Mouse (Mus musculus) liver, embryonic 14.5 days (tissue): ENCODE measurements around the gene Gm9964. TPM values are rescaled to one million over a fixed set of nuclear protein-coding genes. Genes with fewer than 3 reads are reported as not detected.

ENCODE experiments used
- ATAC-seq: fragments of 200-750 bp; cut with Nextera tagmentation; 2 replicates; pipeline ENCODE4 v1.8.0; 2017; ENCODE audit warnings: moderate number of reproducible peaks, mild to moderate bottlenecking, moderate library complexity; ENCODE audit not compliant: insufficient read depth
- DNase-seq, 3 experiments: peaks; one replicate each; pipeline ENCODE4 v3.0.0-alpha.2; 2012 to 2013; ENCODE audit warnings: low read depth in 3 of 3, low spot score in 3 of 3
- H3K27ac ChIP-seq: fragments of 300-500 bp; sonication (generic); 2 replicates; pipeline ENCODE4 v1.5.1; 2014; ENCODE audit warnings: moderate library complexity, mild to moderate bottlenecking, control low read depth, inconsistent platforms
- H3K27me3 ChIP-seq: fragments of 300-500 bp; sonication (generic); 2 replicates; pipeline ENCODE4 v1.6.1; 2014; ENCODE audit warnings: mild to moderate bottlenecking, low read length, moderate library complexity; ENCODE audit not compliant: control insufficient read depth, insufficient read depth
- H3K36me3 ChIP-seq: fragments of 300-500 bp; sonication (generic); replicated peaks from 2 replicates; pipeline ENCODE4 v1.6.1; 2014; ENCODE audit warnings: low read depth; ENCODE audit not compliant: control insufficient read depth, insufficient read depth
- H3K4me1 ChIP-seq, 2 experiments: fragments of 200-500 bp in 1 of 2; fragments of 300-500 bp in 1 of 2; sonication (generic) in 1 of 2; replicated peaks; 2 replicates each; pipeline ENCODE4 v1.6.1; 2012 to 2014; ENCODE audit warnings: antibody characterized with exemption in 1 of 2, inconsistent platforms in 1 of 2, low read length in 1 of 2; ENCODE audit not compliant: control insufficient read depth in 2 of 2, insufficient read depth in 2 of 2
- H3K4me2 ChIP-seq: fragments of 300-500 bp; sonication (generic); 2 replicates; pipeline ENCODE4 v1.6.1; 2014; ENCODE audit warnings: low read depth, mild to moderate bottlenecking, control low read depth, moderate library complexity
- H3K4me3 ChIP-seq, 2 experiments: fragments of 200-500 bp in 1 of 2; fragments of 300-500 bp in 1 of 2; sonication (generic) in 1 of 2; 2 replicates each; pipeline ENCODE4 v1.5.1; 2012 to 2014; ENCODE audit warnings: low read depth in 2 of 2, low read length in 2 of 2, mild to moderate bottlenecking in 2 of 2, control low read depth in 1 of 2, inconsistent platforms in 1 of 2, moderate library complexity in 1 of 2; ENCODE audit not compliant: insufficient read depth in 1 of 2
- H3K9ac ChIP-seq: fragments of 300-500 bp; sonication (generic); replicated peaks from 2 replicates; pipeline ENCODE4 v1.6.1; 2014; ENCODE audit warnings: mild to moderate bottlenecking, control low read depth, moderate library complexity
- H3K9me3 ChIP-seq: fragments of 300-500 bp; sonication (generic); 2 replicates; pipeline ENCODE4 v1.6.1; 2016; ENCODE audit warnings: low read length, mixed read lengths; ENCODE audit not compliant: control insufficient read depth
- CTCF ChIP-seq: IDR thresholded peaks from 2 replicates; pipeline ENCODE4 v1.5.1; 2016; ENCODE audit warnings: antibody characterized with exemption, low read depth, control low read depth
- EP300 ChIP-seq: IDR thresholded peaks from 2 replicates; pipeline ENCODE4 v1.6.1; 2016; ENCODE audit warnings: antibody characterized with exemption, low read depth
- WGBS: fragments of 180-500 bp; shearing (Covaris S2); extraction: QIAGEN DNeasy Blood & Tissue Kit; methylation state at CpG from one replicate; pipeline ENCODE4 v1.1.7; 2014; ENCODE audit not compliant: insufficient replicate concordance; 5-methylcytosine and 5-hydroxymethylcytosine counted together
- polyA plus RNA-seq, 2 experiments: library from polyadenylated mRNA; depleted of rRNA in 1 of 2; stranded (reverse) in 1 of 2; unstranded in 1 of 2; fragments of >200 nt; fragmentation: Nextera tagmentation in 1 of 2; extraction: Ambion mirVana in 1 of 2; gene quantifications; 2 replicates each; pipeline versions ENCODE4 v1.2.1 to v1.2.3; 2012 to 2014

Gm9964 gene
- polyA plus RNA-seq, 2 experiments, result not detected

GRCm38 (mm10) chr11:79292130-79292529 lies 4.6 kb downstream of the Gm9964 start:
- DNase-seq, result no peak
- no peak overlapping the region for H3K9ac ChIP-seq
- no peak for ATAC-seq
- H3K4me2 ChIP-seq, result no peak overlapping the region
- H3K36me3 ChIP-seq, result no peaks in the 10 kb centered on the region
- H3K27ac ChIP-seq, result no peak overlapping the region
- TF ChIP-seq EP300 (no peak), CTCF (no peak)
- WGBS, result 57% methylated on average over 3 of the region's 3 CpGs
- no peaks in the 10 kb centered on the region for H3K9me3 ChIP-seq
- peaks cover 2 to 9% of the 10 kb centered on the region in 2 experiments; a peak in 3 of 4 replicates for H3K4me1 ChIP-seq
- H3K27me3 ChIP-seq, result no peaks in the 10 kb centered on the region
- H3K4me3 ChIP-seq, result no peak overlapping the region

- WGBS, result 55% methylated on average over 5 of the region's 5 CpGs
- Histone ChIP-seq H3K27ac (no peak overlapping the region), H3K4me1 (peaks cover 4 to 13% of the 10 kb centered on the region in 2 experiments), H3K4me2 (no peak overlapping the region), H3K27me3 (no peaks in the 10 kb centered on the region), H3K4me3 (no peak overlapping the region), H3K36me3 (no peaks in the 10 kb centered on the region), H3K9me3 (no peaks in the 10 kb centered on the region), H3K9ac (no peak overlapping the region)
- TF ChIP-seq EP300 (no peak), CTCF (no peak)
- no peak for ATAC-seq
- no peak for DNase-seq
Observed at GRCm38 (mm10) chr11:79291651-79292050, 5.1 kb downstream of the Gm9964 start.

GRCm38 (mm10) chr11:79290473-79290872 lies 6.2 kb downstream of the Gm9964 start:
- WGBS, result 39% methylated on average over 2 of the region's 2 CpGs
- ATAC-seq, result no peak
- H3K27me3 ChIP-seq, result no peaks in the 10 kb centered on the region
- no peak for DNase-seq
- H3K27ac ChIP-seq, result no peak overlapping the region
- no peaks in the 10 kb centered on the region for H3K36me3 ChIP-seq
- no peak overlapping the region for H3K9ac ChIP-seq
- no peak overlapping the region for H3K4me3 ChIP-seq
- H3K4me2 ChIP-seq, result no peak overlapping the region
- no peak for TF ChIP-seq EP300
- peak; percentile 66 for TF ChIP-seq CTCF
- no peaks in the 10 kb centered on the region for H3K9me3 ChIP-seq
- peaks cover 12 to 21% of the 10 kb centered on the region in 2 experiments for H3K4me1 ChIP-seq

GRCm38 (mm10) chr11:79288913-79289640 lies 7.6 kb downstream of the Gm9964 start:
- ATAC-seq (no peak), DNase-seq (no peak)
- H3K9me3 ChIP-seq, result no peaks in the 10 kb centered on the region
- H3K4me2 ChIP-seq, result no peak overlapping the region
- peaks cover 12 to 21% of the 10 kb centered on the region in 2 experiments for H3K4me1 ChIP-seq
- H3K9ac ChIP-seq, result no peak overlapping the region
- TF ChIP-seq CTCF (no peak), EP300 (no peak)
- 65% methylated on average over 5 of the region's 5 CpGs for WGBS
- H3K27ac ChIP-seq, result no peak overlapping the region
- H3K4me3 ChIP-seq, result no peak overlapping the region
- H3K27me3 ChIP-seq, result no peaks in the 10 kb centered on the region
- no peaks in the 10 kb centered on the region for H3K36me3 ChIP-seq

GRCm38 (mm10) chr11:79288278-79288843 lies 8.3 kb downstream of the Gm9964 start:
- TF ChIP-seq EP300, result no peak
- no peak for TF ChIP-seq CTCF
- no peak overlapping the region for H3K4me2 ChIP-seq
- H3K27me3 ChIP-seq, result no peaks in the 10 kb centered on the region
- peaks cover 12 to 21% of the 10 kb centered on the region in 2 experiments for H3K4me1 ChIP-seq
- no peaks in the 10 kb centered on the region for H3K9me3 ChIP-seq
- H3K9ac ChIP-seq, result no peak overlapping the region
- no peak for ATAC-seq
- H3K4me3 ChIP-seq, result no peak overlapping the region
- DNase-seq, result no peak
- 68% methylated on average over 7 of the region's 7 CpGs for WGBS
- H3K36me3 ChIP-seq, result no peaks in the 10 kb centered on the region
- no peak overlapping the region for H3K27ac ChIP-seq
